Mouse (Mus musculus) limb, embryonic 15.5 days (tissue): ENCODE results near the gene Rapgef5. TPM values are rescaled to one million over a fixed set of nuclear protein-coding genes. Genes with fewer than 3 reads are reported as not detected.
A peak's percentile ranks its signal among the peaks of the same experiment; 100 is the strongest.

Experiments
- ATAC-seq: fragments of 200-750 bp; cut with Nextera tagmentation; 2 replicates; pipeline ENCODE4 v1.8.0; 2017; ENCODE audit warnings: low read depth, moderate TSS enrichment; ENCODE audit not compliant: insufficient number of reproducible peaks, low FRiP score, low TSS enrichment
- H3K27ac ChIP-seq: fragments of 300-500 bp; sonication (generic); 2 replicates; pipeline ENCODE4 v1.5.1; 2015; ENCODE audit warnings: moderate library complexity, mild to moderate bottlenecking, inconsistent platforms
- H3K27me3 ChIP-seq: fragments of 300-500 bp; sonication (generic); 2 replicates; pipeline ENCODE4 v1.6.1; 2015; ENCODE audit warnings: inconsistent platforms
- H3K36me3 ChIP-seq: fragments of 300-500 bp; sonication (generic); 2 replicates; pipeline ENCODE4 v1.6.1; 2015; ENCODE audit warnings: inconsistent platforms
- H3K4me1 ChIP-seq: fragments of 300-500 bp; sonication (generic); 2 replicates; pipeline ENCODE4 v1.6.1; 2015; ENCODE audit warnings: inconsistent platforms
- H3K4me2 ChIP-seq: fragments of 300-500 bp; sonication (generic); 2 replicates; pipeline ENCODE4 v1.6.1; 2015; ENCODE audit warnings: mild to moderate bottlenecking, inconsistent platforms
- H3K4me3 ChIP-seq: fragments of 300-500 bp; sonication (generic); 2 replicates; pipeline ENCODE4 v1.5.1; 2015; ENCODE audit warnings: mild to moderate bottlenecking, inconsistent platforms
- H3K9ac ChIP-seq: fragments of 300-500 bp; sonication (generic); 2 replicates; pipeline ENCODE4 v1.6.1; 2015; ENCODE audit warnings: inconsistent platforms
- H3K9me3 ChIP-seq: fragments of 300-500 bp; sonication (generic); 2 replicates; pipeline ENCODE4 v1.6.1; 2016; ENCODE audit warnings: inconsistent platforms
- WGBS: fragments of 180-500 bp; shearing (Covaris S2); methylation state at CpG from one replicate; pipeline ENCODE4 v1.1.7; 2015; 5-methylcytosine and 5-hydroxymethylcytosine counted together
- polyA plus RNA-seq: library from polyadenylated mRNA; unstranded; fragments of >200 nt; fragmentation: Nextera tagmentation; extraction: Ambion mirVana; gene quantifications from 2 replicates; pipeline ENCODE4 v1.2.1, GENCODE M21; 2015

Gene Rapgef5
- polyA plus RNA-seq, 1 experiment from 2014 or later: 7.8 TPM

- no peak overlapping the region for H3K4me2 ChIP-seq
- 0 out of 2 replicates have a peak, but pooled peaks cover 3% of the 10 kb centered on the region for H3K27me3 ChIP-seq
- WGBS: 62% methylated on average over 2 of the region's 2 CpGs
- H3K4me1 ChIP-seq: no peaks in the 10 kb centered on the region; the same call in 1 of the 2 replicates
- H3K9ac ChIP-seq: no peak overlapping the region
- no peak overlapping the region for H3K27ac ChIP-seq
- no peak for ATAC-seq
- no peaks in the 10 kb centered on the region for H3K9me3 ChIP-seq
- H3K36me3 ChIP-seq: no peaks in the 10 kb centered on the region
- no peak overlapping the region for H3K4me3 ChIP-seq
Observed at GRCm38 (mm10) chr12:117683377-117683776, 167.1 kb downstream of the Rapgef5 start.

- Histone ChIP-seq H3K4me2 (no peak overlapping the region), H3K4me1 (peaks cover 5% of the 10 kb centered on the region), H3K9me3 (no peaks in the 10 kb centered on the region), H3K36me3 (no peaks in the 10 kb centered on the region), H3K9ac (no peak overlapping the region), H3K4me3 (no peak overlapping the region), H3K27me3 (0 out of 2 replicates have a peak, but pooled peaks cover 3% of the 10 kb centered on the region), H3K27ac (no peak overlapping the region)
- WGBS: 37% methylated on average over 3 of the region's 3 CpGs
- no peak for ATAC-seq
Observed at GRCm38 (mm10) chr12:117683984-117684383, 167.7 kb downstream of the Rapgef5 start.

DNA sequence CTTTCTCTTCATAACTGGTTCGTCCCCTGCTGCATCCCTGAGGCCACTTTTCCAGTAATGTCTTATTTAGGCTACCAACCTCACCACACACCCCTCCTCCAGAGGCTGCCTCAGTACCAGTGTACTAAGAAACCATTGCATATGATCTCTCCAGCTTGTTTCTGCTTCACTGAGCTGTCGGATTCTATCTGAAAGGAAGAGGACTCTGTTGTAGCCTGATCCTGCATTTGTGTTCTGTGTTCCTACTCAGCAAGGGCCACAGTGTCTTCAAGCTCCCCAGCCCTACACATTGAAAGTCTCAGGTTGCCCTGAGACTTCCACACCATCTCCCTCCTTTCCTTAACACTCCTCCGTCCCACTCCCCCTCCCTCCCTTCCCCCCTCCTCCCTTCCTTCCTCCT lies 168.5 kb downstream of the Rapgef5 start:
- no peak overlapping the region for H3K9ac ChIP-seq
- H3K4me3 ChIP-seq: no peak overlapping the region
- ATAC-seq: no peak
- H3K27ac ChIP-seq: no peak overlapping the region
- H3K9me3 ChIP-seq: no peaks in the 10 kb centered on the region
- WGBS: 26% methylated on average over 3 of the region's 3 CpGs
- H3K36me3 ChIP-seq: no peaks in the 10 kb centered on the region
- H3K27me3 ChIP-seq: 0 out of 2 replicates have a peak, but pooled peaks cover 3% of the 10 kb centered on the region
- H3K4me2 ChIP-seq: no peak overlapping the region
- peaks cover 11% of the 10 kb centered on the region for H3K4me1 ChIP-seq

- Histone ChIP-seq H3K36me3 (no peaks in the 10 kb centered on the region), H3K9me3 (no peaks in the 10 kb centered on the region), H3K4me2 (no peak overlapping the region), H3K27ac (no peak overlapping the region), H3K27me3 (0 out of 2 replicates have a peak, but pooled peaks cover 3% of the 10 kb centered on the region), H3K4me3 (no peak overlapping the region), H3K4me1 (peaks cover 11% of the 10 kb centered on the region), H3K9ac (no peak overlapping the region)
- no peak for ATAC-seq
Observed at GRCm38 (mm10) chr12:117685336-117685735, 169.1 kb downstream of the Rapgef5 start.

DNA sequence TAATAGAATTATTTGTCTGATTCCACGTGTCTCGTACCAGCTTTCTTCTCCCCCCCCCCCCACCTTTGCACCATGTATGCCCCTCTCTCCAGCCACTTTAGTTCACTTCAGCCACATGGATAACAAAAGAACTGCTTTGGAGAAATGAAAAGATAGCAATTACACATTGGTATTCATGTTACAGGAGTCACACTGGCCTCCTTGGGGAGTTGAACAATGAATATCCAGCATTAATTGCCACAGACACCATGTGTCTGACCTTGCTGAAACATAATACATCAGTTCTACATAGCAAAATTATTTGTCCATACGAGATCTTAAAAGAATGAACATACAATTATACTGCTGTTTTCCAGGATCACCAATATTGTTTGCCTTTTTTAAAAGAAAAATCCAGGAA lies 170.5 kb downstream of the Rapgef5 start:
- Histone ChIP-seq H3K4me3 (no peak overlapping the region), H3K4me2 (no peak overlapping the region), H3K9me3 (no peaks in the 10 kb centered on the region), H3K27ac (no peak overlapping the region), H3K4me1 (peaks cover 11% of the 10 kb centered on the region), H3K36me3 (no peaks in the 10 kb centered on the region), H3K9ac (no peak overlapping the region), H3K27me3 (0 out of 2 replicates have a peak, but pooled peaks cover 3% of the 10 kb centered on the region)
- no peak for ATAC-seq
- 86% methylated on average over 3 of the region's 3 CpGs for WGBS

GRCm38 (mm10) chr12:117688655-117689548 lies 172.6 kb downstream of the Rapgef5 start:
- 11% methylated on average over 32 of the region's 32 CpGs for WGBS
- peak; percentile 69; the same call in 1 of the 2 replicates for ATAC-seq
- H3K27me3 ChIP-seq: 0 out of 2 replicates have a peak, but pooled peaks cover 3% of the 10 kb centered on the region
- no peak overlapping the region for H3K27ac ChIP-seq
- no peaks in the 10 kb centered on the region for H3K9me3 ChIP-seq
- no peaks in the 10 kb centered on the region for H3K36me3 ChIP-seq
- peak overlapping the region; percentile 73 for H3K4me2 ChIP-seq
- 0 out of 2 replicates have a peak overlapping the region, but pooled peaks have one; percentile 26 for H3K9ac ChIP-seq
- peaks cover 11% of the 10 kb centered on the region for H3K4me1 ChIP-seq
- peak overlapping the region; percentile 40 for H3K4me3 ChIP-seq

DNA sequence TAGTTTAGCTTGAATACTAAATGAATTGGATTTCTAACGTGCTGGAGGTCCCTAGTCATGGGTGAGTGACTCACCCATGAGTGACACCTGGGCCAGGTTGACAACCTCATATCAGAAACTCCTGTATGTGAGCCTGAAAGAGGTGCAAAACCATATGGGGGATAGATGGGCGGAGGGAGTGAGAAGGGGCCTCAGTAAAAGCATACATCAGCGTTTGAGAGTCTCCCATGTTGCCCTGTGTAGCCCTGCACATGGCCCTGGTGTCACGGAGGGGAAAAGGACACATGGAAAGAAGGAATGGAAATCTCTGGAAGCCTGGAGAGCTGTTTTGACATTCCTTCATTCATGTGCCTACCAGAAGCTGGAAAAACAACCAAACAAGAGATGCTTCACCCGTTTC lies 175.1 kb downstream of the Rapgef5 start:
- no peak overlapping the region for H3K4me2 ChIP-seq
- ATAC-seq: no peak
- peaks cover 11% of the 10 kb centered on the region for H3K4me1 ChIP-seq
- 76% methylated on average over 5 of the region's 5 CpGs for WGBS
- H3K4me3 ChIP-seq: no peak overlapping the region
- no peaks in the 10 kb centered on the region for H3K36me3 ChIP-seq
- no peak overlapping the region for H3K27ac ChIP-seq
- H3K9ac ChIP-seq: no peak overlapping the region
- H3K9me3 ChIP-seq: no peaks in the 10 kb centered on the region
- H3K27me3 ChIP-seq: 0 out of 2 replicates have a peak, but pooled peaks cover 3% of the 10 kb centered on the region

GRCm38 (mm10) chr12:117692775-117693174 lies 176.5 kb downstream of the Rapgef5 start:
- 53% methylated on average over 1 of the region's 1 CpGs for WGBS
- Histone ChIP-seq H3K4me2 (no peak overlapping the region), H3K9ac (no peak overlapping the region), H3K4me3 (no peak overlapping the region), H3K27me3 (no peaks in the 10 kb centered on the region), H3K4me1 (peaks cover 11% of the 10 kb centered on the region), H3K36me3 (no peaks in the 10 kb centered on the region), H3K27ac (no peak overlapping the region), H3K9me3 (no peaks in the 10 kb centered on the region)
- no peak for ATAC-seq

DNA sequence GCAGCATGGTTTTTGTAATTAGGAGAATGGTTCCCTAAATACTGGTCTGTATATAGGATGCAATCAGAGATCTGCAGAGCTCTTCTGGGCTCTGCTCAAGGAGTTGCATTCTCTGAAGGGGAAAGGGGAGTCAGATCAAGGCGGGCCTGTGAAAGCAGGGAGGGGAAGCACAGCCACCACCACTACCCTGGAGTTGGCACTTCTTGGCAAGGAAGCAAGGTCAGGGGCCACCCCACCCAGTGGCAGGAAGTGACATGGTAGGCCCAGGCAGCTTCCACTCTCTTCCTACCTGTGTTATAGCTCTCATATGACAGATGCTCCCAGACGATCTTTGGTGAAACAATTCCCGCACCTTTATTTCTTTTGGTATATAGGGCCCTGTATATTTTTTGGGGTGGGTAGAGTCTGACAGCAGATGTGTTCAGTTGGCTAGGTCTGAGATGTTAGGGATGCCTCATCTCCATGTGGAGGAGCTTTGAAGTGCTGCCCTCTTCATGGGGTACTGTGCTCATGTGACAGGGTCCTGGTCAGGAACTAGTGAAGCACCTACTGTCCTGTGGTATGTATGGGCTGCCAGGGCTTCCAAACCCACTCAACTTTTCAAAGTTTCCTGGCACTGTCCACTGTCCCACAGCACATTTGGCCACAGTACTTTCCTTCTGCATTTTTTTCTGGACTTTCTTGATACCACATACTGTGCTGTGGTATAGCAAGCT lies 183.8 kb downstream of the Rapgef5 start:
- Histone ChIP-seq H3K36me3 (no peaks in the 10 kb centered on the region), H3K27ac (no peak overlapping the region), H3K27me3 (no peaks in the 10 kb centered on the region), H3K4me2 (no peak overlapping the region), H3K9me3 (no peaks in the 10 kb centered on the region), H3K4me3 (no peak overlapping the region), H3K4me1 (no peaks in the 10 kb centered on the region; the same call in 1 of the 2 replicates), H3K9ac (no peak overlapping the region)
- 0 out of 2 replicates have a peak, but pooled peaks have one; percentile 10 for ATAC-seq
- 76% methylated on average over 3 of the region's 3 CpGs for WGBS

DNA sequence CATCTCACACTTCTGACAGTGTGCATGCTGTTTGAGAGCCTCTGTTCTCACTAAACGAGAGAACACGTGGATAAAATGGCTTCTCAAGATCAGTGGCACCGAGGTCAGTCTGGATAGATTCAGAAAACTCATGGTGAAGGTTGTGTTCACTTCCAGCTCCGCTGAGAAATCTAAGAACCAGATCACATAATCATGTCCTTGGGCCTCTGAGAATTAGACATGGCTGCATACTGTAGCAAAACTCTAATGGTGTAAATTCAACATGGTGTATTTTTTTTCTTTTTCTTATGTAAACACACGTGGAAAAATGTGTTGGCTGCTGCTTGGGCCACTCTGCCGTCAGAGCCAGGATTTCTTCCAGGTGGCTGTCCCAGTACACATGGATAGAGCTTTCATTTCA lies 184.6 kb downstream of the Rapgef5 start:
- ATAC-seq: no peak
- no peak overlapping the region for H3K4me2 ChIP-seq
- H3K4me3 ChIP-seq: no peak overlapping the region
- H3K4me1 ChIP-seq: no peaks in the 10 kb centered on the region; the same call in 1 of the 2 replicates
- H3K27ac ChIP-seq: no peak overlapping the region
- H3K9me3 ChIP-seq: no peaks in the 10 kb centered on the region
- H3K9ac ChIP-seq: no peak overlapping the region
- H3K27me3 ChIP-seq: no peaks in the 10 kb centered on the region
- 62% methylated on average over 6 of the region's 6 CpGs for WGBS
- no peaks in the 10 kb centered on the region for H3K36me3 ChIP-seq

- no peaks in the 10 kb centered on the region for H3K9me3 ChIP-seq
- H3K4me1 ChIP-seq: no peaks in the 10 kb centered on the region; the same call in 1 of the 2 replicates
- no peaks in the 10 kb centered on the region for H3K27me3 ChIP-seq
- no peak for ATAC-seq
- 84% methylated on average over 8 of the region's 8 CpGs for WGBS
- no peak overlapping the region for H3K4me3 ChIP-seq
- no peak overlapping the region for H3K4me2 ChIP-seq
- H3K36me3 ChIP-seq: no peaks in the 10 kb centered on the region
- H3K9ac ChIP-seq: no peak overlapping the region
- no peak overlapping the region for H3K27ac ChIP-seq
Observed at GRCm38 (mm10) chr12:117702291-117702690, 186.0 kb downstream of the Rapgef5 start.

- Histone ChIP-seq H3K4me2 (no peak overlapping the region), H3K4me1 (no peaks in the 10 kb centered on the region; the same call in 1 of the 2 replicates), H3K36me3 (no peaks in the 10 kb centered on the region), H3K9me3 (no peaks in the 10 kb centered on the region), H3K27me3 (no peaks in the 10 kb centered on the region), H3K27ac (no peak overlapping the region), H3K9ac (no peak overlapping the region), H3K4me3 (no peak overlapping the region)
- no peak for ATAC-seq
- 86% methylated on average over 9 of the region's 9 CpGs for WGBS
Observed at GRCm38 (mm10) chr12:117702928-117703327, 186.6 kb downstream of the Rapgef5 start.
